Mouse (Mus musculus): Measurements from ENCODE around the gene Theg.

- TF ChIP-seq POLR2A (IDR thresholded peaks at IDR 0.05; ENCODE audit: low read depth, low read length), result no peak
- no peak for TF ChIP-seq CTCF (IDR thresholded peaks at IDR 0.05; ENCODE audit: extremely low read depth, insufficient read depth, insufficient read length, insufficient replicate concordance)
Observed at GRCm38 (mm10) chr10:79530241-79530640, 56.9 kb downstream of the Theg start.

Data from spleen, adult 2 months (tissue).